Mouse (Mus musculus) granulocyte monocyte progenitor cell, adult 5-6 weeks (primary cell): Measurements from ENCODE around the gene Olfr263. TPM values are rescaled to one million over a fixed set of nuclear protein-coding genes. Genes with fewer than 3 reads are reported as not detected.
"Not testable (repeated sequence)": the region's sequence is repeated elsewhere in the genome, so short reads cannot be mapped to it uniquely, and the experiment has no call there.

Experiments
- ATAC-seq: replicated peaks from 2 replicates; pipeline ENCODE4 v1.8.0; 2016; ENCODE audit warnings: mild to moderate bottlenecking, moderate TSS enrichment, inconsistent platforms; ENCODE audit not compliant: poor library complexity, severe bottlenecking
- total RNA-seq, 2 experiments: library from RNA; stranded (forward) in 1 of 2; stranded (reverse) in 1 of 2; fragments of 200-712, 200-1000 nt in 1 of 2; fragments of >200 nt in 1 of 2; fragmentation: Nextera tagmentation in 1 of 2; gene quantifications; 2 replicates each; pipeline ENCODE4 v1.2.3; 2014 to 2017

Olfr263 gene
- total RNA-seq (2014; fragmentation: Nextera tagmentation) (not detected in 2 replicates), total RNA-seq (2017) (not detected in 2 replicates)

- ATAC-seq = not testable (repeated sequence)
These were observed at the start of gene Olfr263 for GRCm38 (mm10) chr13:21129339-21129738. TSS of gene Olfr263 (plus strand) at chr13:21129639.

- no peak for ATAC-seq
These were observed 46.8 kb upstream of the Olfr263 start for GRCm38 (mm10) chr13:21082686-21083085.

- no peak for ATAC-seq
These were observed 19.7 kb upstream of the Olfr263 start for GRCm38 (mm10) chr13:21109759-21110158.

- no peak for ATAC-seq
These were observed 19.0 kb upstream of the Olfr263 start for GRCm38 (mm10) chr13:21110441-21110840.

- not testable (repeated sequence) for ATAC-seq
These were observed 18.3 kb upstream of the Olfr263 start, which contains the start of gene Olfr1369-ps1 for GRCm38 (mm10) chr13:21111183-21111582. TSS of gene Olfr1369-ps1 (plus strand) at chr13:21111483.

GRCm38 (mm10) chr13:21114121-21114520 lies 15.3 kb upstream of the Olfr263 start:
- no peak for ATAC-seq

GRCm38 (mm10) chr13:21142421-21142820 lies 13.0 kb downstream of the Olfr263 start:
- no peak for ATAC-seq

GRCm38 (mm10) chr13:21145767-21146166 lies 16.3 kb downstream of the Olfr263 start, which contains the start of gene Olfr1368:
TSS of gene Olfr1368 (minus strand) at chr13:21145867.
- ATAC-seq = no peak

- ATAC-seq = no peak
These were observed 26.4 kb downstream of the Olfr263 start for GRCm38 (mm10) chr13:21155888-21156287.

GRCm38 (mm10) chr13:21158071-21158470 lies 28.6 kb downstream of the Olfr263 start:
- no peak for ATAC-seq

- peak; percentile 69 for ATAC-seq
These were observed 29.5 kb downstream of the Olfr263 start for GRCm38 (mm10) chr13:21158785-21159474.

- peak; percentile 14; the same call in 1 of the 2 replicates for ATAC-seq
These were observed 30.0 kb downstream of the Olfr263 start for GRCm38 (mm10) chr13:21159475-21159819.

- no peak; the same call in 1 of the 2 replicates for ATAC-seq
These were observed 30.6 kb downstream of the Olfr263 start for GRCm38 (mm10) chr13:21160041-21160511.

- peak; percentile 67 for ATAC-seq
These were observed 31.5 kb downstream of the Olfr263 start for GRCm38 (mm10) chr13:21160657-21161590.

GRCm38 (mm10) chr13:21161591-21161990 lies 32.2 kb downstream of the Olfr263 start:
- peak; percentile 68 for ATAC-seq

- no peak for ATAC-seq
These were observed 33.2 kb downstream of the Olfr263 start for GRCm38 (mm10) chr13:21162591-21162990.

- peak; percentile 23 for ATAC-seq
These were observed 37.8 kb downstream of the Olfr263 start for GRCm38 (mm10) chr13:21166936-21167909.

- 0 out of 2 replicates have a peak, but pooled peaks have one; percentile 7 for ATAC-seq
These were observed 38.5 kb downstream of the Olfr263 start for GRCm38 (mm10) chr13:21167910-21168300.

GRCm38 (mm10) chr13:21168371-21169011 lies 39.1 kb downstream of the Olfr263 start:
- ATAC-seq = no peak
